Mouse (Mus musculus) activated CD4-positive, CD25-positive, alpha-beta regulatory T cell, adult 4 months (primary cell): Measurements from ENCODE around the gene Dalrd3. TPM values are rescaled to one million over a fixed set of nuclear protein-coding genes. Genes with fewer than 3 reads are reported as not detected.

Source experiments
- polyA plus RNA-seq, 2 experiments: library from polyadenylated mRNA; unstranded; fragments of 100-300 nt; shearing (Covaris generic); gene quantifications; one replicate each; pipeline ENCODE4 v1.2.1; 2017

The Dalrd3 gene
- polyA plus RNA-seq, 2 experiments from 2014 or later: 46.1 to 77.0 TPM

Other genes starting within 250 kb of the Dalrd3 start
- gene Gpx1, start 231.0 kb upstream of the Dalrd3 start, polyA plus RNA-seq: 100 to 1,000 TPM; 573 to 811 TPM
- 100 to 1,000 TPM in 1 of 2 experiments, 10 to 100 TPM in 1; 98.8 to 127 TPM for gene Usp4, start 222.0 kb upstream of the Dalrd3 start, polyA plus RNA-seq
- gene 1700102P08Rik, start 177.1 kb upstream of the Dalrd3 start, polyA plus RNA-seq: under 1 TPM; 0.57 to 0.61 TPM
- not detected for gene Ccdc36, start 141.4 kb upstream of the Dalrd3 start, polyA plus RNA-seq
- not detected for gene BC048562, start 133.4 kb upstream of the Dalrd3 start, polyA plus RNA-seq
- 10 to 100 TPM; 22.5 to 31.5 TPM for gene Ccdc71, start 109.4 kb upstream of the Dalrd3 start, polyA plus RNA-seq
- 1 to 10 TPM; 1.6 to 2.1 TPM for gene Klhdc8b, start 108.3 kb upstream of the Dalrd3 start, polyA plus RNA-seq
- gene Lamb2, start 90.2 kb upstream of the Dalrd3 start, polyA plus RNA-seq: under 1 TPM; 0.15 to 0.25 TPM
- gene Usp19, start 79.3 kb upstream of the Dalrd3 start, polyA plus RNA-seq: 10 to 100 TPM; 14.6 to 18.3 TPM
- 100 to 1,000 TPM; 131 to 141 TPM for gene Qars, start 62.2 kb upstream of the Dalrd3 start, polyA plus RNA-seq
- 10 to 100 TPM; 71.0 to 77.8 TPM for gene Qrich1, start 53.1 kb upstream of the Dalrd3 start, polyA plus RNA-seq
- 100 to 1,000 TPM; 126 to 172 TPM for gene Impdh2, start 9.6 kb upstream of the Dalrd3 start, polyA plus RNA-seq
- 10 to 100 TPM; 58.2 to 74.6 TPM for gene Ndufaf3, start 2.5 kb upstream of the Dalrd3 start, polyA plus RNA-seq
- gene Wdr6, start 8.9 kb downstream of the Dalrd3 start, polyA plus RNA-seq: 10 to 100 TPM; 18.8 to 42.4 TPM
- gene P4htm, start 27.8 kb downstream of the Dalrd3 start, polyA plus RNA-seq: 1 to 10 TPM; 5.1 to 9.0 TPM
- gene Arih2, start 79.5 kb downstream of the Dalrd3 start, polyA plus RNA-seq: 10 to 100 TPM; 44.6 to 46.2 TPM
- gene Slc25a20, start 92.2 kb downstream of the Dalrd3 start, polyA plus RNA-seq: 10 to 100 TPM; 36.2 to 41.8 TPM
- 1 to 10 TPM; 4.0 to 5.4 TPM for gene Prkar2a, start 119.4 kb downstream of the Dalrd3 start, polyA plus RNA-seq
- 10 to 100 TPM; 13.2 to 15.8 TPM for gene Ip6k2, start 213.9 kb downstream of the Dalrd3 start, polyA plus RNA-seq
- 1 to 10 TPM; 3.9 to 7.3 TPM for gene Nckipsd, start 238.5 kb downstream of the Dalrd3 start, polyA plus RNA-seq